Mouse (Mus musculus): ENCODE measurements around the gene Wdr66.

Gene Wdr66

GRCm38 (mm10) chr5:123270917-123271316, 19.0 kb downstream of the Wdr66 start:
- DNase-seq (ENCODE audit: low read depth, low spot score) = no peak

- DNase-seq (ENCODE audit: low read depth, low spot score) = no peak
Measured at GRCm38 (mm10) chr5:123272927-123273326, 21.0 kb downstream of the Wdr66 start.

- no peak for DNase-seq (ENCODE audit: low read depth, low spot score)
Measured at GRCm38 (mm10) chr5:123276636-123277341, 24.9 kb downstream of the Wdr66 start.

- no peak for DNase-seq (ENCODE audit: low read depth, low spot score)
Measured at GRCm38 (mm10) chr5:123277342-123277701, 25.4 kb downstream of the Wdr66 start.

GRCm38 (mm10) chr5:123277704-123278103, 25.8 kb downstream of the Wdr66 start:
- no peak for DNase-seq (ENCODE audit: low read depth, low spot score)

- no peak for DNase-seq (ENCODE audit: low read depth, low spot score)
Measured at GRCm38 (mm10) chr5:123279248-123279647, 27.3 kb downstream of the Wdr66 start.

GRCm38 (mm10) chr5:123281336-123282136, 29.6 kb downstream of the Wdr66 start:
- DNase-seq (ENCODE audit: low read depth, low spot score) = no peak

GRCm38 (mm10) chr5:123285174-123285573, 33.3 kb downstream of the Wdr66 start:
- DNase-seq (ENCODE audit: low read depth, low spot score) = no peak

- DNase-seq (ENCODE audit: low read depth, low spot score) = no peak
Measured at GRCm38 (mm10) chr5:123288079-123288478, 36.2 kb downstream of the Wdr66 start.

- DNase-seq (ENCODE audit: low read depth, low spot score) = no peak
Measured at GRCm38 (mm10) chr5:123294653-123295052, 42.8 kb downstream of the Wdr66 start.

GRCm38 (mm10) chr5:123296224-123296806, 44.4 kb downstream of the Wdr66 start:
- no peak for DNase-seq (ENCODE audit: low read depth, low spot score)

GRCm38 (mm10) chr5:123296972-123297754, 45.3 kb downstream of the Wdr66 start:
- DNase-seq (ENCODE audit: low read depth, low spot score) = no peak

GRCm38 (mm10) chr5:123297830-123298229, 45.9 kb downstream of the Wdr66 start:
- no peak for DNase-seq (ENCODE audit: low read depth, low spot score)

GRCm38 (mm10) chr5:123298526-123298925, 46.6 kb downstream of the Wdr66 start:
- DNase-seq (ENCODE audit: low read depth, low spot score) = no peak

- DNase-seq (ENCODE audit: low read depth, low spot score) = no peak
Measured at GRCm38 (mm10) chr5:123300496-123301034, 48.7 kb downstream of the Wdr66 start.

GRCm38 (mm10) chr5:123301780-123302521, 50.0 kb downstream of the Wdr66 start:
- no peak for DNase-seq (ENCODE audit: low read depth, low spot score)

- no peak for DNase-seq (ENCODE audit: low read depth, low spot score)
Measured at GRCm38 (mm10) chr5:123307630-123308282, 55.9 kb downstream of the Wdr66 start.

- no peak for DNase-seq (ENCODE audit: low read depth, low spot score)
Measured at GRCm38 (mm10) chr5:123309816-123310215, 57.9 kb downstream of the Wdr66 start.

- peak; percentile 32 for DNase-seq (ENCODE audit: low read depth, low spot score)
Measured at GRCm38 (mm10) chr5:123310221-123310620, 58.3 kb downstream of the Wdr66 start.

GRCm38 (mm10) chr5:123313058-123313630, 61.2 kb downstream of the Wdr66 start:
- no peak for DNase-seq (ENCODE audit: low read depth, low spot score)

Data from retina, adult 2 months (tissue).